In genomic region chr11:121703619-121704215, GRCm38 (mm10) we compare ENCODE assay signal across 8 mouse cellular contexts. TPM values are rescaled to one million over a fixed set of nuclear protein-coding genes. Genes with fewer than 3 reads are reported as not detected.
A peak's percentile ranks its signal among the peaks of the same experiment; 100 is the strongest.
DNase-seq lines count a peak whose midpoint lies in the region; ATAC-seq and TF ChIP-seq lines count a peak whose summit lies in the region.

No protein-coding gene starts in this region.

- no peak for TF ChIP-seq CTCF in C2C12 (IDR thresholded peaks at IDR 0.05; ENCODE audit: control insufficient read depth, insufficient read depth, insufficient read length)

- DNase-seq in gastrocnemius, postnatal 10 days = peak; percentile 27
- no peak for DNase-seq in gastrocnemius, postnatal 36 days
- DNase-seq in cerebellum, adult 8-10 months = peak; percentile 16
- DNase-seq in heart, postnatal 4 days = peak; percentile 12

- 13% methylated on average over 16 of the region's 16 CpGs for WGBS in limb, embryonic 12.5 days
- 14% methylated on average over 16 of the region's 16 CpGs for WGBS in neural tube, embryonic 14.5 days

- peak overlapping the region; percentile 55 for H3K4me3 ChIP-seq in C2C12 (ENCODE audit: insufficient read depth, poor library complexity, severe bottlenecking)
- peak overlapping the region; percentile 72 for H3K4me3 ChIP-seq in limb, embryonic 12.5 days (replicated peaks)
- peak overlapping the region; percentile 61 for H3K4me3 ChIP-seq in neural tube, embryonic 14.5 days (ENCODE audit: low read depth, low read length)

- peaks cover 42% of the 10 kb centered on the region for H3K4me1 ChIP-seq in limb, embryonic 12.5 days (replicated peaks)
- H3K4me1 ChIP-seq in neural tube, embryonic 14.5 days (ENCODE audit: control insufficient read depth, insufficient read depth, low read length) = 0 out of 2 replicates have a peak, but pooled peaks cover 5% of the 10 kb centered on the region

- no peaks in the 10 kb centered on the region for H3K27me3 ChIP-seq in C2C12 (ENCODE audit: control insufficient read depth, insufficient read depth, insufficient read length)
- peaks cover 31% of the 10 kb centered on the region for H3K27me3 ChIP-seq in limb, embryonic 12.5 days
- peaks cover 14% of the 10 kb centered on the region for H3K27me3 ChIP-seq in neural tube, embryonic 14.5 days (ENCODE audit: control insufficient read depth, insufficient read depth, low read length)

- ATAC-seq in limb, embryonic 12.5 days (ENCODE audit: insufficient number of reproducible peaks, insufficient read depth, low FRiP score, low TSS enrichment, low read depth) = no peak
- no peak for ATAC-seq in neural tube, embryonic 14.5 days (ENCODE audit: low read depth)
- ATAC-seq in activated CD4-positive, CD25-positive, alpha-beta regulatory T cell, adult 4 months = no peak

- peaks cover 1% of the 10 kb centered on the region for H3K36me3 ChIP-seq in C2C12 (ENCODE audit: control insufficient read depth, insufficient read depth)
- no peaks in the 10 kb centered on the region for H3K36me3 ChIP-seq in limb, embryonic 12.5 days
- H3K36me3 ChIP-seq in neural tube, embryonic 14.5 days (ENCODE audit: control insufficient read depth, insufficient read depth, low read length) = no peaks in the 10 kb centered on the region

- H3K9me3 ChIP-seq in limb, embryonic 12.5 days = no peaks in the 10 kb centered on the region
- no peaks in the 10 kb centered on the region for H3K9me3 ChIP-seq in neural tube, embryonic 14.5 days (ENCODE audit: control insufficient read depth, low read length)

- intact Hi-C loops in gastrocnemius, postnatal 36 days (cut with DNase I) = loop anchor here (5.0 kb wide), 1 partner anchor 104 kb away; no protein-coding TSS in a partner anchor

- H3K9ac ChIP-seq in limb, embryonic 12.5 days (replicated peaks) = peak overlapping the region; percentile 69
- H3K9ac ChIP-seq in neural tube, embryonic 14.5 days (replicated peaks; ENCODE audit: low read depth, low read length) = peak overlapping the region; percentile 52; the same call in 1 of the 2 replicates

- H3K79me2 ChIP-seq in C2C12 (ENCODE audit: control insufficient read depth, insufficient read depth) = peaks cover 50% of the 10 kb centered on the region

- H3K4me2 ChIP-seq in limb, embryonic 12.5 days = peak overlapping the region; percentile 97
- H3K4me2 ChIP-seq in neural tube, embryonic 14.5 days (ENCODE audit: low read depth, low read length) = peak overlapping the region; percentile 98

- no peak overlapping the region for H3K27ac ChIP-seq in limb, embryonic 12.5 days
- H3K27ac ChIP-seq in neural tube, embryonic 14.5 days (ENCODE audit: low read depth, low read length) = no peak overlapping the region

- peak overlapping the region; percentile 48 for H3ac ChIP-seq in C2C12 (ENCODE audit: control insufficient read depth, insufficient read length, low read depth)

- no peaks in the 10 kb centered on the region for H3K79me3 ChIP-seq in C2C12 (ENCODE audit: low read depth)

TF ChIP-seq in C2C12, 6 proteins besides CTCF, POLR2A, EP300 and RAD21:
- TF ChIP-seq MYOD1 (IDR thresholded peaks at IDR 0.05; ENCODE audit: control insufficient read depth, insufficient read length, low read depth) = no peak
- TF ChIP-seq CEBPB (IDR thresholded peaks at IDR 0.05; ENCODE audit: low read depth) = no peak
- no peak for TF ChIP-seq FOSL1 (IDR thresholded peaks at IDR 0.05; ENCODE audit: insufficient read depth, low read length, poor library complexity, severe bottlenecking)
- TF ChIP-seq MAX (IDR thresholded peaks at IDR 0.05) = no peak
- no peak for TF ChIP-seq MYOG (IDR thresholded peaks at IDR 0.05; ENCODE audit: control insufficient read depth, extremely low read depth, insufficient read length)
- TF ChIP-seq USF1 (IDR thresholded peaks at IDR 0.05; ENCODE audit: low read depth) = no peak

RNA-seq across cellular contexts. Expression of gene Metrnl, which starts 2.4 kb away (rescaled TPM):
- 10 to 100 TPM; 15.1 to 21.1 TPM for total RNA-seq in gastrocnemius, postnatal 10 days (2021)
- total RNA-seq in gastrocnemius, postnatal 36 days (2021) = 10 to 100 TPM in 1 of 2 experiments, 1 to 10 TPM in 1; 7.2 to 12.0 TPM
- polyA plus RNA-seq in C2C12 (2012; fragmentation: generic; extraction: Trizol) = 32.4 TPM
- 10 to 100 TPM; 15.4 to 17.3 TPM for total RNA-seq in heart, postnatal 4 days (2021)
- polyA plus RNA-seq in limb, embryonic 12.5 days (2016; fragmentation: Nextera tagmentation; extraction: Ambion mirVana) = 7.5 and 9.2 TPM in 2 replicates
- 21.1 and 21.5 TPM in 2 replicates for polyA plus RNA-seq in neural tube, embryonic 14.5 days (2014; fragmentation: Nextera tagmentation; extraction: Ambion mirVana)
- 1 to 10 TPM in 1 of 2 experiments, under 1 TPM in 1; 0.60 to 1.1 TPM for polyA plus RNA-seq in activated CD4-positive, CD25-positive, alpha-beta regulatory T cell, adult 4 months (2017; shearing (Covaris generic))

RNA-seq across cellular contexts. Expression of gene B3gntl1, which starts 30.8 kb away (rescaled TPM):
- 1 to 10 TPM; 3.2 to 4.5 TPM for total RNA-seq in gastrocnemius, postnatal 10 days (2021)
- 1 to 10 TPM; 1.8 to 2.0 TPM for total RNA-seq in gastrocnemius, postnatal 36 days (2021)
- 2.7 TPM for polyA plus RNA-seq in C2C12 (2012; fragmentation: generic; extraction: Trizol)
- total RNA-seq in heart, postnatal 4 days (2021) = 1 to 10 TPM; 4.4 to 4.6 TPM
- 8.2 and 10.3 TPM in 2 replicates for polyA plus RNA-seq in limb, embryonic 12.5 days (2016; fragmentation: Nextera tagmentation; extraction: Ambion mirVana)
- 6.0 and 6.1 TPM in 2 replicates for polyA plus RNA-seq in neural tube, embryonic 14.5 days (2014; fragmentation: Nextera tagmentation; extraction: Ambion mirVana)
- polyA plus RNA-seq in activated CD4-positive, CD25-positive, alpha-beta regulatory T cell, adult 4 months (2017; shearing (Covaris generic)) = 10 to 100 TPM in 1 of 2 experiments, 1 to 10 TPM in 1; 8.4 to 11.3 TPM

Comparison
In these comparisons a context has a peak if more than half of its experiments do, and no peak if none do; other contexts are left out.
1. DNase-seq: peak in gastrocnemius, postnatal 10 days (single experiment), cerebellum, adult 8-10 months (single experiment) and heart, postnatal 4 days (single experiment); none in gastrocnemius, postnatal 36 days (0 of 2).
2. Peak in every context shown above with its lines, with median percentiles within 50 percentile points of each other: H3K4me3 ChIP-seq.